Mouse (Mus musculus): ENCODE data around the gene Atf7ip2. TPM values are rescaled to one million over a fixed set of nuclear protein-coding genes. Genes with fewer than 3 reads are reported as not detected.
"Not testable (repeated sequence)": the region's sequence is repeated elsewhere in the genome, so short reads cannot be mapped to it uniquely, and the experiment has no call there.

Atf7ip2 gene
- polyA plus RNA-seq, 1 experiment from 2014 or later, result 0.21 TPM

DNA sequence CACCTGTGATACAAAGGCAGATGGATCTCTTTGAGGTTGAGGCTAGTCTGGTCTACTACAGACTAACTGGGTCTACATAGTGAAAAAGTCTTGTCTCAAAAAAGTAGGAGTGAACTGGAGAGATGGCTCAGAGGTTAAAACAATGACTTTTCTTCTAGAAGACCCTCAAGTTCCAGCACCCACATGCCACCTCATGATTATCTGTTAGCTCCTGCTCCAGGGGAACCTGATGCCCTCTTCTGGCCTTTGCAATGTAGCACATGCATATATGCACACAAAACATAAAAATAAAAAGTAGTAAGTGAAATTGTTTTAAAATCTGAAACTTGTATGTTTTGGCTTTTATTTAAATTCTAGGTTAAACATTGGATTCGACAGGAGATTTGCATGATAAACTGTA lies 16.3 kb downstream of the Atf7ip2 start:
- no peaks in the 10 kb centered on the region for H3K27me3 ChIP-seq (ENCODE audit: control insufficient read depth, insufficient read depth, low read depth, low read length)
- H3K4me2 ChIP-seq (ENCODE audit: low read depth, low read length), result no peak overlapping the region
- H3K27ac ChIP-seq (ENCODE audit: low read length), result no peak overlapping the region
- WGBS (ENCODE audit: insufficient replicate concordance), result 51% methylated on average over 1 of the region's 1 CpGs
- no peak for ATAC-seq (ENCODE audit: low read depth)
- H3K36me3 ChIP-seq (ENCODE audit: control insufficient read depth, insufficient read depth), result no peaks in the 10 kb centered on the region
- no peak overlapping the region for H3K4me3 ChIP-seq (ENCODE audit: low read depth, low read length)
- H3K9me3 ChIP-seq (replicated peaks; ENCODE audit: control insufficient read depth, low read length), result no peaks in the 10 kb centered on the region
- no peak overlapping the region for H3K9ac ChIP-seq (ENCODE audit: low read depth, low read length)
- no peaks in the 10 kb centered on the region for H3K4me1 ChIP-seq (ENCODE audit: control insufficient read depth, low read depth, low read length)

DNA sequence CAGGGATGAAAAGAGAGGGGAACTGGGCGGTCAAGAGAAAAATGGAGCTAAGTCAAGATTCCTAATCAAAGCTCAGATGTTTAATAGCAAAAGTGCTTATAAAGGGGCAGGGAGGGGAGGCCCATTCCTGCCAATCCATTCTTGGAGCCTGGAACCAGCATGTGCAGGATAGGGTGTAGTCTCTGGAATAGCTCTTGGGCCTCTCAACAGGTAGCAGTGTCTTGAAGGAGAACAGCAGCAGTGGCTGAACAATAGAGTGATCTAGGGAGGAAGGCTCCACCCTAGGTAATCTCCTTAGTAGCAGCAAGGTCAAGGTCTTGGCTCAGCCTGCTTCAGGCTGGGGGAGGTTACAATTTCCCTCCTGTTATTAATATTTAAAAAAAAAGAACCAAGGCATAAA lies 23.9 kb downstream of the Atf7ip2 start:
- H3K27ac ChIP-seq (ENCODE audit: low read length), result not testable (repeated sequence)
- WGBS (ENCODE audit: insufficient replicate concordance), result 75% methylated on average over 1 of the region's 1 CpGs

DNA sequence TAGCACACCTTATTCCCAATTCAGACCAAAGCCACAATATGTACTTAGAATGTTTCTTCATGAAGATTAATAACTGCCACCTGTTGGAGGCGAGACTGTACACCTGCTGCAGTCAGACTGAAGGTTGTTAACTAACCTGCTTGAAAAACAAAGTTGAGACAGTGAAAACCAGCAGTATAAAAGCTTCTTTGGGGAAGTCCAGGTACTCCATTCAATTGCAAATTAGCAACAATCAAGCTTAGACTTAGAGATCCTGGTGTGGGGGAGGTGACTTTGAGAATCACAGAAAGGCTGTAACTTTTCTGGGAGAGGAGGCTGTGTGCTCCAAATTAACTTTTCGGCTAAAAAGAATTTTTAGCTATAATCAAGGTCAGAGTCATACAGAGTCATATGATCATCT lies 24.5 kb downstream of the Atf7ip2 start:
- H3K36me3 ChIP-seq (ENCODE audit: control insufficient read depth, insufficient read depth); H3K9me3 ChIP-seq (replicated peaks; ENCODE audit: control insufficient read depth, low read length); H3K4me2 ChIP-seq (ENCODE audit: low read depth, low read length); H3K4me1 ChIP-seq (ENCODE audit: control insufficient read depth, low read depth, low read length); ATAC-seq (ENCODE audit: low read depth); H3K27me3 ChIP-seq (ENCODE audit: control insufficient read depth, insufficient read depth, low read depth, low read length); H3K4me3 ChIP-seq (ENCODE audit: low read depth, low read length); H3K9ac ChIP-seq (ENCODE audit: low read depth, low read length); H3K27ac ChIP-seq (ENCODE audit: low read length): not testable (repeated sequence)
- 46% methylated on average over 2 of the region's 2 CpGs for WGBS (ENCODE audit: insufficient replicate concordance)

More for the DNA sequence above, 23.9 kb downstream of the Atf7ip2 start:
- H3K27me3 ChIP-seq (ENCODE audit: control insufficient read depth, insufficient read depth, low read depth, low read length); H3K9ac ChIP-seq (ENCODE audit: low read depth, low read length); H3K36me3 ChIP-seq (ENCODE audit: control insufficient read depth, insufficient read depth); H3K4me2 ChIP-seq (ENCODE audit: low read depth, low read length); ATAC-seq (ENCODE audit: low read depth); H3K4me3 ChIP-seq (ENCODE audit: low read depth, low read length); H3K4me1 ChIP-seq (ENCODE audit: control insufficient read depth, low read depth, low read length); H3K9me3 ChIP-seq (replicated peaks; ENCODE audit: control insufficient read depth, low read length): not testable (repeated sequence)

DNA sequence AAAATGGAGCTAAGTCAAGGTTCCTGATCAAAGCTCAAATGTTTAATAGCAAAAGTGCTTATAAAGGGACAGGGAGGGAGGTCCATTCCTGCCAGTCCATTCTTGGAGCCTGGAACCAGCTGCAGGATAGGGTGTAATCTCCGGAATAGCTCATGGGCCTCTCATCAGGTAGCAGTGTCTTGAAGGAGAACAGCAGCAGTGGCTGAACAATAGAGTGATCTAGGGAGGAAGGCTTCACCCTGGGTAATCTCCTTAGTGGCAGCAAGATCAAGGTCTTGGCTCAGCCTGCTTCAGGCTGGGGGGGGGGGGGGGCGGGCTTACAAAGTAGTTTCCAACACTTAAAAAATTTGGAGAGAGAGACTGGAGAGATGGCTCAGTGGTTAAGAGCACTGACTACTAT lies 34.8 kb downstream of the Atf7ip2 start:
- Histone ChIP-seq H3K27me3 (ENCODE audit: control insufficient read depth, insufficient read depth, low read depth, low read length) (no peaks in the 10 kb centered on the region), H3K9ac (ENCODE audit: low read depth, low read length) (no peak overlapping the region), H3K4me3 (ENCODE audit: low read depth, low read length) (no peak overlapping the region), H3K9me3 (replicated peaks; ENCODE audit: control insufficient read depth, low read length) (no peaks in the 10 kb centered on the region), H3K27ac (ENCODE audit: low read length) (no peak overlapping the region), H3K36me3 (ENCODE audit: control insufficient read depth, insufficient read depth) (no peaks in the 10 kb centered on the region), H3K4me2 (ENCODE audit: low read depth, low read length) (no peak overlapping the region), H3K4me1 (ENCODE audit: control insufficient read depth, low read depth, low read length) (no peaks in the 10 kb centered on the region)
- ATAC-seq (ENCODE audit: low read depth), result no peak
- 53% methylated on average over 2 of the region's 2 CpGs for WGBS (ENCODE audit: insufficient replicate concordance)

DNA sequence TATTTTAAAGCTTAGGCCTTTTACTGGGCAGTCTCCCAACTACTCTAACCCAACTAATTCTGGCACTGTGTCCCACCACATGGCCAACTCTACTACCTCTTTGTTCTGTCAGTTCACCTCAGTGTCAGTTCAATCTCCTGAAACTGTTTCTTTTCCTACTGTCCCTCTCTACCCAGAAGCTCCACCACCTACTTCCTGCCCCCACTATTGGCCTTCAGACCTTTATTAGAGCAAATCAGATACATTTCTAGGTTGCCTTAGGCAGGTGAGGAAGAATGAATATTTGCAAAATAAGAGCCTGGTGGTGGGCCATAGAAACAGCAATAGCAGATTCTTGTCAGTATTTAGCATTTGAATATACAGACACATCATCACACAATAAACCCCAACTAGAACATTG lies 44.1 kb downstream of the Atf7ip2 start:
- no peak for ATAC-seq (ENCODE audit: low read depth)

DNA sequence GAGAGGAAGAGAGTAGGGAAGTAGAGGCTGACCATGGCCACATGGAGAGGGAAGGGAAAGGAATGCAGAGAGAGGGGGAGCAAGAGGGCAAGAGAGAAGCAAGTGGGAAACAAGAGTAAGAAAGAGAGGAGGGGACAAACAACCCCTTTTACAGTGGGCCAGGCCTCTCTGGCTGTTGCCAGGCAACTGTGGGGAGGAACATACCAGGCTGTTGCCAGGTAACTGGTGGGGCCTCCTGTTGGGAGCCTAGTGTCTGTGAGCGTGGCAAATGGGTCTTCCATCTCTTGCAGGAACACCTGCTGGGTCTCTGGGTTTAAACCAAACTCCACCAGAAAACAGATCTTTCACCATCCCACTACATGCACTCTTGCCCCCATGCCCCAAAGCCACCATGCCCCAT lies 61.5 kb downstream of the Atf7ip2 start:
- Histone ChIP-seq H3K27me3 (ENCODE audit: control insufficient read depth, insufficient read depth, low read depth, low read length) (no peaks in the 10 kb centered on the region), H3K36me3 (ENCODE audit: control insufficient read depth, insufficient read depth) (no peaks in the 10 kb centered on the region), H3K4me2 (ENCODE audit: low read depth, low read length) (no peak overlapping the region), H3K27ac (ENCODE audit: low read length) (no peak overlapping the region), H3K4me1 (ENCODE audit: control insufficient read depth, low read depth, low read length) (no peaks in the 10 kb centered on the region), H3K9ac (ENCODE audit: low read depth, low read length) (no peak overlapping the region), H3K9me3 (replicated peaks; ENCODE audit: control insufficient read depth, low read length) (no peaks in the 10 kb centered on the region), H3K4me3 (ENCODE audit: low read depth, low read length) (no peak overlapping the region)
- WGBS (ENCODE audit: insufficient replicate concordance), result 93% methylated on average over 1 of the region's 1 CpGs
- ATAC-seq (ENCODE audit: low read depth), result no peak

More for the DNA sequence above, 44.1 kb downstream of the Atf7ip2 start:
- Histone ChIP-seq H3K4me2 (ENCODE audit: low read depth, low read length) (no peak overlapping the region), H3K27me3 (ENCODE audit: control insufficient read depth, insufficient read depth, low read depth, low read length) (no peaks in the 10 kb centered on the region), H3K4me3 (ENCODE audit: low read depth, low read length) (no peak overlapping the region), H3K9ac (ENCODE audit: low read depth, low read length) (no peak overlapping the region), H3K4me1 (ENCODE audit: control insufficient read depth, low read depth, low read length) (no peaks in the 10 kb centered on the region), H3K36me3 (ENCODE audit: control insufficient read depth, insufficient read depth) (no peaks in the 10 kb centered on the region), H3K27ac (ENCODE audit: low read length) (no peak overlapping the region), H3K9me3 (replicated peaks; ENCODE audit: control insufficient read depth, low read length) (no peaks in the 10 kb centered on the region)

DNA sequence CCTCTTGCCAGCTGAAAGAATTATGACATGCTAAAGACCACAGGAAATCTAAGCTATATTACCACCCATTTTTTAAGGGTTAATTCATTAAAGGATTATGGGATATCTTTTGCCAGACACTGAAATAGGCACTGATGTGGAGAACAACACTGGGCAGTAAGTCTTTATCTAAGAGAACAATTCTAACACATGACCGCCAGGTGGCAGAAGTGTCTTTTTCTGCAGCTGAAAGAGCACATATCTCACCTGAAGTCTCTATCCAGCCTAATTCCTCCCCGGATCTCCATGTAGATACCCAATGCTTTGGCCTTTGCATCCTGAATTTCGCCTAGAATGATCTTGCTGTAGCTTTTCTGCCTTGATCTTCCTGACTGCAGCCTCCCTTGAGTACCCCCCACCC lies 79.7 kb downstream of the Atf7ip2 start:
- no peak overlapping the region for H3K4me2 ChIP-seq (ENCODE audit: low read depth, low read length)
- no peaks in the 10 kb centered on the region for H3K9me3 ChIP-seq (replicated peaks; ENCODE audit: control insufficient read depth, low read length)
- no peak overlapping the region for H3K9ac ChIP-seq (ENCODE audit: low read depth, low read length)
- ATAC-seq (ENCODE audit: low read depth), result no peak
- H3K4me1 ChIP-seq (ENCODE audit: control insufficient read depth, low read depth, low read length), result no peaks in the 10 kb centered on the region
- no peaks in the 10 kb centered on the region for H3K36me3 ChIP-seq (ENCODE audit: control insufficient read depth, insufficient read depth)
- no peak overlapping the region for H3K27ac ChIP-seq (ENCODE audit: low read length)
- 11% methylated on average over 3 of the region's 3 CpGs for WGBS (ENCODE audit: insufficient replicate concordance)
- H3K4me3 ChIP-seq (ENCODE audit: low read depth, low read length), result no peak overlapping the region
- H3K27me3 ChIP-seq (ENCODE audit: control insufficient read depth, insufficient read depth, low read depth, low read length), result no peaks in the 10 kb centered on the region

DNA sequence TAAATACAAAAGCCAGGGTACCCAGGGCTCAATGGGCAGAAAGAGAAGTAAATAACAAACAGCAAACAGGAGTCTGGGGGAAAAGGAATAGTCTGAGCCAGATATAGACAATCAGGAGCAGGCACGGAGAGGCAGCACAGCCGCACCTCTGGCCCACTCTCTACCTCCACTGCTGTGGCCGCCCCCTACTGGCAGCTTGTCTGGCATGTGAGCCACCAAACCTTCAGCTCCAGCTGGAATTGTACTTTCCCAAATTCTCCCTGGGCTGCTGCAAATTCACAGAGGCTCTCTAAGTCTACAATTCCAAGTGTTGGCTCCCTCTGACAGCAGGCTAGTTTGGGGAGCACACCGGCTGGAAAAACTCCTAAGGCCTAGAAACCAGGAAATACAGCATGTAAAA lies 82.0 kb downstream of the Atf7ip2 start:
- ATAC-seq (ENCODE audit: low read depth), result no peak
- WGBS (ENCODE audit: insufficient replicate concordance), result 60% methylated on average over 4 of the region's 4 CpGs
- H3K27ac ChIP-seq (ENCODE audit: low read length), result no peak overlapping the region

DNA sequence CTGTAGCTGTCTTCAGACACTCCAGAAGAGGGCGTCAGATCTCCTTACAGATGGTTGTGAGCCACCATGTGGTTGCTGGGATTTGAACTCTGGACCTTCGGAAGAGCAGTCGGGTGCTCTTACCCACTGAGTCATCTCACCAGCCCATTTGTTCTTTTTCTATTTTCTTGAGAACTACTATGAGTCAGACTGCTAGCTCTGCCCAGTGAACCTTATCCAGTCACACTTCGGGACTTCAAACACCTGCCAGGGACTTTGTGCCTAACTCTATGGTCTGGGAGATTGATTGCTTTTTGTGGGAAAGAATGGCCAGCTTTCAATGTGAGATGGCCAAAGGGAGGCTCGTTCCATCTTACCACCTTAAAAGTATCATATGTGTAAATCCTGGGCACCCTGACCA lies 84.3 kb downstream of the Atf7ip2 start:
- not testable (repeated sequence) for H3K4me1 ChIP-seq (ENCODE audit: control insufficient read depth, low read depth, low read length); H3K36me3 ChIP-seq (ENCODE audit: control insufficient read depth, insufficient read depth); H3K9ac ChIP-seq (ENCODE audit: low read depth, low read length); H3K27me3 ChIP-seq (ENCODE audit: control insufficient read depth, insufficient read depth, low read depth, low read length); H3K4me3 ChIP-seq (ENCODE audit: low read depth, low read length); H3K9me3 ChIP-seq (replicated peaks; ENCODE audit: control insufficient read depth, low read length); H3K4me2 ChIP-seq (ENCODE audit: low read depth, low read length); ATAC-seq (ENCODE audit: low read depth); H3K27ac ChIP-seq (ENCODE audit: low read length)
- WGBS (ENCODE audit: insufficient replicate concordance), result 64% methylated on average over 4 of the region's 5 CpGs

More for the DNA sequence above, 82.0 kb downstream of the Atf7ip2 start:
- no peak overlapping the region for H3K4me2 ChIP-seq (ENCODE audit: low read depth, low read length)
- no peaks in the 10 kb centered on the region for H3K9me3 ChIP-seq (replicated peaks; ENCODE audit: control insufficient read depth, low read length)
- H3K36me3 ChIP-seq (ENCODE audit: control insufficient read depth, insufficient read depth), result no peaks in the 10 kb centered on the region
- H3K9ac ChIP-seq (ENCODE audit: low read depth, low read length), result no peak overlapping the region
- no peaks in the 10 kb centered on the region for H3K4me1 ChIP-seq (ENCODE audit: control insufficient read depth, low read depth, low read length)
- no peaks in the 10 kb centered on the region for H3K27me3 ChIP-seq (ENCODE audit: control insufficient read depth, insufficient read depth, low read depth, low read length)
- H3K4me3 ChIP-seq (ENCODE audit: low read depth, low read length), result no peak overlapping the region
